Mouse (Mus musculus) c-Kit-positive CD71-positive TER-119-positive erythroid progenitor cells, embryonic 14.5 days (primary cell): Measurements from ENCODE around the gene Bend6.

ENCODE experiments used
- DNase-seq: peaks from one replicate; pipeline ENCODE4 v3.0.0-alpha.2; 2013; ENCODE audit warnings: low spot score

Gene Bend6

GRCm38 (mm10) chr1:33907421-33908190 is at the start of gene Bend6:
Gene Bend6 (minus strand): TSS chr1:33907816.
- peak; percentile 15 for DNase-seq

- DNase-seq: no peak
Observed at GRCm38 (mm10) chr1:33955626-33956025, 48.0 kb upstream of the Bend6 start.

- DNase-seq: no peak
Observed at GRCm38 (mm10) chr1:33948511-33948910, 40.9 kb upstream of the Bend6 start.

- no peak for DNase-seq
Observed at GRCm38 (mm10) chr1:33947838-33948237, 40.2 kb upstream of the Bend6 start.

- no peak for DNase-seq
Observed at GRCm38 (mm10) chr1:33946601-33947395, 39.2 kb upstream of the Bend6 start.

GRCm38 (mm10) chr1:33945756-33946155 is 38.1 kb upstream of the Bend6 start:
- no peak for DNase-seq

GRCm38 (mm10) chr1:33944977-33945750 is 37.5 kb upstream of the Bend6 start:
- no peak for DNase-seq

GRCm38 (mm10) chr1:33943943-33944342 is 36.3 kb upstream of the Bend6 start:
- no peak for DNase-seq

GRCm38 (mm10) chr1:33942638-33943037 is 35.0 kb upstream of the Bend6 start:
- DNase-seq: no peak

GRCm38 (mm10) chr1:33940364-33940928 is 32.8 kb upstream of the Bend6 start:
- no peak for DNase-seq

- no peak for DNase-seq
Observed at GRCm38 (mm10) chr1:33939828-33940227, 32.2 kb upstream of the Bend6 start.

- no peak for DNase-seq
Observed at GRCm38 (mm10) chr1:33935946-33936345, 28.3 kb upstream of the Bend6 start.

- no peak for DNase-seq
Observed at GRCm38 (mm10) chr1:33932845-33933499, 25.4 kb upstream of the Bend6 start.

GRCm38 (mm10) chr1:33932196-33932595 is 24.6 kb upstream of the Bend6 start:
- no peak for DNase-seq

- no peak for DNase-seq
Observed at GRCm38 (mm10) chr1:33931791-33932190, 24.2 kb upstream of the Bend6 start.

- no peak for DNase-seq
Observed at GRCm38 (mm10) chr1:33927466-33927865, 19.9 kb upstream of the Bend6 start.

- DNase-seq: no peak
Observed at GRCm38 (mm10) chr1:33925283-33925682, 17.7 kb upstream of the Bend6 start.

- no peak for DNase-seq
Observed at GRCm38 (mm10) chr1:33922975-33923374, 15.4 kb upstream of the Bend6 start.

GRCm38 (mm10) chr1:33916554-33916953 is 8.9 kb upstream of the Bend6 start:
- no peak for DNase-seq

- DNase-seq: no peak
Observed at GRCm38 (mm10) chr1:33911589-33911988, 4.0 kb upstream of the Bend6 start.

- DNase-seq: no peak
Observed at GRCm38 (mm10) chr1:33908191-33908962, 761 bp upstream of the Bend6 start, which contains the start of gene Dst. Gene Dst (plus strand): TSS chr1:33908225.
